Mouse (Mus musculus) G1E (cell line): ENCODE measurements around the gene Catsperg1. TPM values are rescaled to one million over a fixed set of nuclear protein-coding genes. Genes with fewer than 3 reads are reported as not detected.

ENCODE experiments used
- ATAC-seq: 2 replicates; pipeline ENCODE4 v1.8.0; 2016; ENCODE audit warnings: mild to moderate bottlenecking; ENCODE audit not compliant: insufficient number of reproducible peaks, poor library complexity, low FRiP score, severe bottlenecking; ENCODE audit errors: extremely low read depth
- DNase-seq: peaks from one replicate; pipeline ENCODE4 v3.0.0; 2012; ENCODE audit warnings: low spot score
- H3K27me3 ChIP-seq: 2 replicates; pipeline ENCODE4 v1.6.1; 2012; ENCODE audit warnings: mild to moderate bottlenecking, low read length, inconsistent platforms; ENCODE audit not compliant: insufficient read depth
- H3K36me3 ChIP-seq: replicated peaks from 2 replicates; pipeline ENCODE3; 2012; ENCODE audit warnings: mild to moderate bottlenecking, inconsistent platforms
- H3K4me1 ChIP-seq: 2 replicates; pipeline ENCODE4 v1.6.1; 2012; ENCODE audit warnings: low read depth, low read length, inconsistent platforms, mixed read lengths; ENCODE audit not compliant: insufficient read depth
- H3K4me3 ChIP-seq: 2 replicates; pipeline ENCODE4 v1.5.1; 2012; ENCODE audit warnings: low read depth, mild to moderate bottlenecking, inconsistent platforms, low read length, moderate library complexity, mixed read lengths
- H3K9me3 ChIP-seq: replicated peaks from 2 replicates; pipeline ENCODE4 v1.6.1; 2012; ENCODE audit warnings: inconsistent platforms
- CTCF ChIP-seq: IDR thresholded peaks from 2 replicates; pipeline ENCODE4 v1.5.1; 2012; ENCODE audit warnings: low read depth, low read length, inconsistent platforms, mixed read lengths
- GATA1 ChIP-seq: IDR thresholded peaks from 2 replicates; pipeline ENCODE4 v1.6.1; 2012; ENCODE audit warnings: borderline replicate concordance, low read length, inconsistent platforms, mixed read lengths
- GATA2 ChIP-seq: IDR thresholded peaks from 2 replicates; pipeline ENCODE4 v1.6.1; 2012; ENCODE audit warnings: low read depth, low read length, inconsistent platforms, borderline replicate concordance
- POLR2AphosphoS5 ChIP-seq: IDR thresholded peaks from 2 replicates; pipeline ENCODE4 v1.6.1; 2012; ENCODE audit warnings: low read depth, low read length, inconsistent platforms; ENCODE audit not compliant: insufficient replicate concordance
- TAL1 ChIP-seq: conservative IDR thresholded peaks from 2 replicates; pipeline ENCODE4 v1.6.1; 2012; ENCODE audit warnings: low read depth, low read length, inconsistent platforms, mixed read lengths
- polyA plus RNA-seq: library from polyadenylated mRNA; stranded (reverse); fragments of >175 nt; gene quantifications from 2 replicates; pipeline ENCODE4 v1.2.3, GENCODE M21; 2012
- total RNA-seq, 2 experiments: library from RNA; stranded (forward) in 1 of 2; stranded (reverse) in 1 of 2; fragments of 200-1000 nt in 1 of 2; fragments of >200 nt in 1 of 2; fragmentation: Nextera tagmentation in 1 of 2; gene quantifications; 2 replicates each; pipeline ENCODE4 v1.2.3; 2014 to 2017

The Catsperg1 gene
- total and polyA plus RNA-seq, 3 experiments, result 0.04 to 3.0 (median 2.1) TPM

DNA sequence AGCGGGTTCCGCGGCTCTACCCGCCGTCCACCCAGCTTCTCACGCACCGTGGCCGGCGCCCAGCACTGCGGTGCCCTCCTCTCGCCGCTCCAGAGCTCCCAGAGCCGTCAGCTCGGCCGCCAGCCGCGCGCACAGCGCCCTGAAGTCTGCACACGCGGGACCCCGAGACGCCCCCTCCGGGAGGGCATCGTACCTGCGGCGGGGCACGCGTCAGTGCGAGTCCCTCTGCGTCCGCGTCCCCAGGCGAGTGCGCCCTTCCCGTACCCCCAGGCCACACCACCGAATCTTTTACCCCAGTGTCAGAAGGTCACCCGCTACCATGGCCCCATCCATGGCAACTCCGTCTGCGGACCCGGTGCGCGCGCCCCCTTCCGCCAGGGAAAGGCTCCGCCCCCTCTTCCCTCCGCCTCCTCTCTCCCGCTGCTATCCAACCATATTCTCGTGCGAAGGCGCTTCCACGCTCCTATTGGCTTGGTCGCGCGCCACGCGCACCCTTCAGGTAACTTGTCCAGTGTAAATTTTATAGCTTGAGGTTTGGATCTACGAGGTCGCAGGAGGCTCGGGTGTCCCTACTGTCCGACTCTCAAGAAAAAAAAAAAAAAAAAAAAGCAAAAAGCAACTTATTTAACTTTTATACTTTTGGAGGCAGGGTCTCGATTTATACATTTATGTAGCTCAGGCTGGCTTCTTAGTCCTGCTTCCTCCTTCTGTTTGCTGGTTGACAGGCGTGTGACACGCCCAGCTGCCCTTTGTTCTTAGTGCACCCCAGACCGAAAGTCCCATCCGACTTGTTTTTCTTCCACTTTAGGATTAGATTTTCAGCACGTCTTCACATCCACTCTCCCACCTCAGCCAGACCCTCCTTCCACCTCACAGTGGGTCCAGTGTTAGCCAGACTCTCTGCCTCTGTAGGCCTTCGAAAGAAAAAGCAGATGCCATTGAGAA, 57.7 kb downstream of the Catsperg1 start, which contains the start of gene Fam98c:
TSS of gene Fam98c (minus strand) at position 397 of the 945 bp plus-strand sequence.
- peaks cover 29% of the 10 kb centered on the region for H3K36me3 ChIP-seq
- TF ChIP-seq GATA2 (no peak), POLR2AphosphoS5 (no peak), CTCF (no peak), GATA1 (no peak)
- H3K4me3 ChIP-seq, result peak within 1 kb of the TSS; percentile 97
- H3K9me3 ChIP-seq, result peaks cover 6% of the 10 kb centered on the region
- H3K27me3 ChIP-seq, result peaks cover 29% of the 10 kb centered on the region
- peak; percentile 91 for DNase-seq
- peaks cover 25% of the 10 kb centered on the region for H3K4me1 ChIP-seq
- ATAC-seq, result peak; percentile 87

DNA sequence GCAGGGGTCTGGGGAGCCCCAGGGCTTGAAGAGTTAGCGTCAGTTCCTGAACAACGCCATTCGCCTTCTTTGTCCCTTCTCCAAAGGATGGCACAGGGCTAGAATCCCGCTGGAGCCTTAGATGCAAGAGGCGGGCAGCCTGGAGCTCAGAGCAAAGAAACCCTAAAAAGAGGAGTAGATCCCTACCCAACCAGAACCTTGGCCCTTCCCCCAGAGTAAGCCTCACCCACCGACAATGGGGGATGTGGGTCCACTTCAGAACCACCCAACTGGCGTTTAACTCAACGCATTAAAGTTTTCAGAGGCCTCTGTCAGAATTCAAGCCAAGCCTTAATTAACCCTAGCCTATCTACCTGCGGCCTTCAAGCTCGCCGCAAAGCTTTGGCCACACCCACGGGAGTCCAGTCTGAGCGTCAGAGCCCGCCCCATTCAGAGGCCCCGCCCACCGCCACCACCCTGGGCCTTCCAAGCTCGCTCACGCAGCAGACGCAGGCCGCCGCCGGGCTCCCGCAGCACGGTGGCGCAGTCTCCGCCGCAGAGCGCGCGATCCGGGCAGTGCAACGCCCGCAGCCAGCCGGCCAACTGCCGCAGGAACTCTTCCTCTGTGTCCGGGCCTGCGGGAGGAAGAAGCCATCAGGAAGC, 58.5 kb downstream of the Catsperg1 start:
- peaks cover 25% of the 10 kb centered on the region for H3K4me1 ChIP-seq
- peaks cover 6% of the 10 kb centered on the region for H3K9me3 ChIP-seq
- DNase-seq, result peak; percentile 97
- peaks cover 28% of the 10 kb centered on the region for H3K27me3 ChIP-seq
- no peak for TF ChIP-seq POLR2AphosphoS5
- H3K4me3 ChIP-seq, result peak overlapping the region; percentile 97
- peak; percentile 36 for ATAC-seq
- H3K36me3 ChIP-seq, result peaks cover 29% of the 10 kb centered on the region

DNA sequence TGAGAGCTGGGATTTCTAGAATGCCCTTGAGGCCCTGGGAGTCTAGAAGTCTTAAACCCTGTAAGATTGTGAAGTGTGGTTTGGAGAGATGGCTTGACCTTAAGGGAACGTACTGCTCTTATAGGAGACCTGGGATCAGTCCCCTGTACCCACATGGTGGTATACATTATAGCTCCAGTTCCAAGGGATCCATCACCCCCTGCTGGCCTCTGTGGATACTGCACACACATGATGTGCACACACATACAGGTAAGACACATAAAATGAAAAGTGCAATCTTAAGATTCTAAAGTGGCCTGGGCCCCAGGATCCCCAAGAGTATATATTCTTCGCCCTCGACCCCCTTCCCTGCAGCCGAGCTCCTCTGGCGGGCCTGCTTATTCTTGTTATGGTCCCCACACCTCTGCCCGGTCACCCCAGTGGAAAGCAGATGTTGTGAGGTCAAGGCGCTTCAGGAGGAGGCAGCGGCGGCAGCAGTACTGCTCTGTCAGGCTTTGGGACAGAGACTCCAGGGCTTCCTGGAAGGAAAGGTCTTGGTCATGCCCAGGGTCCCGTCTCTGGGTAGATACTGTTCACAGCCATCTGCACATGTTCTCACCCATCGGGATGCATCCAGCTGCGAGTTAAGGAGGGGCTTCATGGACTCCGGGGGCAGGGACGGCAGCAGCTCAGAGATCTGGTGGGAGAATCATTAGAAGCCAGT, 59.7 kb downstream of the Catsperg1 start:
- DNase-seq (no peak), ATAC-seq (no peak)
- TF ChIP-seq POLR2AphosphoS5 (no peak), GATA1 (no peak), CTCF (no peak), GATA2 (no peak), TAL1 (no peak)
- H3K36me3 ChIP-seq, result peaks cover 29% of the 10 kb centered on the region
- peaks cover 6% of the 10 kb centered on the region for H3K9me3 ChIP-seq
- peaks cover 28% of the 10 kb centered on the region for H3K4me1 ChIP-seq
- peaks cover 28% of the 10 kb centered on the region for H3K27me3 ChIP-seq
- H3K4me3 ChIP-seq, result no peak overlapping the region

DNA sequence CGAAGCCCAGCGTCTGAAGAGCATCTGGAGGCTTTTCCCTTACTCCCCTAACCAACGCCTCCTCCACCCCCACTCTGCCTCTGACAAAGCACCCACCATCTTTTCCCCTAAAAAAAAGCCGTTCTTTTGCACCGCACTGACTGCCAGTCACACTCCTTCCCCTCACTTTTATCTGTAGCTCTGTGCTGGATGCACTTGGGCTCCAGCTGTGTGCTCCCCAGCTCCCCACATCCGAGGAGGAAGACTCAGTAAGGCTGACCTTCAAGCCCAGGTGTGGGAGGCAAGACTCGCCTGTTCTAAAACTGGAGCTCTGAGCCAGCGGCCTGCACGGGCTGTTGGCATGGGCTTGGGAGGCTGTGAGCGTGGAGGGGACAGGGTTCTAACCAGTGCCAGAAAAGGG, 62.3 kb downstream of the Catsperg1 start:
- H3K9me3 ChIP-seq, result peaks cover 6% of the 10 kb centered on the region
- ATAC-seq, result no peak
- DNase-seq, result no peak
- H3K27me3 ChIP-seq, result peaks cover 23% of the 10 kb centered on the region
- TF ChIP-seq TAL1, result no peak
- TF ChIP-seq GATA2, result no peak
- TF ChIP-seq CTCF, result no peak
- TF ChIP-seq GATA1, result no peak
- no peak for TF ChIP-seq POLR2AphosphoS5
- H3K4me3 ChIP-seq, result no peak overlapping the region
- peaks cover 29% of the 10 kb centered on the region for H3K36me3 ChIP-seq
- H3K4me1 ChIP-seq, result peaks cover 34% of the 10 kb centered on the region

DNA sequence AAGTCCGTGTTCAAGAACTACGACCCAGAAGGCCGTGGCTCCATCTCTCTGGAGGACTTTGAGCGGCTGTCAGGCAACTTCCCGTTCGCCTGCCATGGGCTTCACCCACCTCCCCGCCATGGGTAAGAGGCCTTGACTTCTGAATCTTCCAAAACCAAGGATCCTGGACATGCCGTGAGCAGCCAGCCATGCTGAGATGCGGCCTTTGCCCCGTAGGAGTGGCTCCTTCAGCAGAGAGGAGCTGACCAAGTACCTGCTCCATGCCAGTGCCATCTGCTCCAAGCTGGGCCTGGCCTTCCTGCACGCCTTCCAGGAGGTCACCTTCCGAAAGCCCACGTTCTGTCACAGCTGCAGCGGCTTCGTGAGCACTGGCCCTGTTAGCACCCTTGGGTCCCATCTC, 65.1 kb downstream of the Catsperg1 start:
- TF ChIP-seq TAL1 (no peak), GATA1 (no peak), CTCF (no peak), GATA2 (no peak), POLR2AphosphoS5 (no peak)
- DNase-seq (no peak), ATAC-seq (no peak)
- peaks cover 43% of the 10 kb centered on the region for H3K4me1 ChIP-seq
- no peaks in the 10 kb centered on the region for H3K9me3 ChIP-seq
- peaks cover 23% of the 10 kb centered on the region for H3K27me3 ChIP-seq
- H3K4me3 ChIP-seq, result no peak overlapping the region
- peaks cover 15% of the 10 kb centered on the region for H3K36me3 ChIP-seq
